Mouse (Mus musculus) 3134 (cell line): ENCODE data around the gene Ldhc.
"Not testable (repeated sequence)": the region's sequence is repeated elsewhere in the genome, so short reads cannot be mapped to it uniquely, and the experiment has no call there.

Experiments used
- DNase-seq: peaks from one replicate; pipeline ENCODE4 v3.0.0-alpha.2; 2011; ENCODE audit warnings: low spot score; ENCODE audit not compliant: insufficient read length; ENCODE audit errors: extremely low read depth

The Ldhc gene

GRCm38 (mm10) chr7:46840787-46841525 lies 20.0 kb upstream of the Ldhc start, which contains the start of gene Ldha:
Ldha (plus strand) TSS chr7:46841475.
- no peak for DNase-seq

- no peak for DNase-seq
Observed at GRCm38 (mm10) chr7:46842278-46842677, 18.7 kb upstream of the Ldhc start.

- DNase-seq = no peak
Observed at GRCm38 (mm10) chr7:46843576-46843975, 17.4 kb upstream of the Ldhc start.

- peak; percentile 95 for DNase-seq
Observed at GRCm38 (mm10) chr7:46845211-46845977, 15.6 kb upstream of the Ldhc start.

GRCm38 (mm10) chr7:46845978-46846485 lies 15.0 kb upstream of the Ldhc start:
- no peak for DNase-seq

GRCm38 (mm10) chr7:46846486-46847244 lies 14.3 kb upstream of the Ldhc start:
- peak; percentile 77 for DNase-seq

GRCm38 (mm10) chr7:46849287-46849686 lies 11.7 kb upstream of the Ldhc start:
- no peak for DNase-seq

GRCm38 (mm10) chr7:46851026-46851425 lies 10.0 kb upstream of the Ldhc start:
- DNase-seq = no peak

- DNase-seq = no peak
Observed at GRCm38 (mm10) chr7:46852666-46853065, 8.3 kb upstream of the Ldhc start.

- DNase-seq = no peak
Observed at GRCm38 (mm10) chr7:46853365-46853764, 7.6 kb upstream of the Ldhc start.

GRCm38 (mm10) chr7:46855866-46856560 lies 5.0 kb upstream of the Ldhc start:
- no peak for DNase-seq

GRCm38 (mm10) chr7:46857436-46857835 lies 3.6 kb upstream of the Ldhc start:
- DNase-seq = no peak

- no peak for DNase-seq
Observed at GRCm38 (mm10) chr7:46859031-46859430, 2.0 kb upstream of the Ldhc start.

- DNase-seq = no peak
Observed at GRCm38 (mm10) chr7:46871988-46872387, 11.0 kb downstream of the Ldhc start.

GRCm38 (mm10) chr7:46876841-46877240 lies 15.8 kb downstream of the Ldhc start:
- DNase-seq = no peak

- DNase-seq = no peak
Observed at GRCm38 (mm10) chr7:46877255-46877654, 16.3 kb downstream of the Ldhc start.

- DNase-seq = no peak
Observed at GRCm38 (mm10) chr7:46879851-46880250, 18.8 kb downstream of the Ldhc start.

GRCm38 (mm10) chr7:46880992-46881391 lies 20.0 kb downstream of the Ldhc start:
- no peak for DNase-seq

GRCm38 (mm10) chr7:46881941-46882340 lies 20.9 kb downstream of the Ldhc start:
- not testable (repeated sequence) for DNase-seq

GRCm38 (mm10) chr7:46883304-46883703 lies 22.3 kb downstream of the Ldhc start:
- no peak for DNase-seq
